Mouse (Mus musculus) ES-CJ7 (cell line): ENCODE results near the gene Polg.

ENCODE experiments used
- DNase-seq: peaks from one replicate; pipeline ENCODE4 v3.0.0; 2011; ENCODE audit warnings: low read depth, low spot score

Polg gene

GRCm38 (mm10) chr7:79502152-79503102, 36.3 kb upstream of the Polg start:
- no peak for DNase-seq

DNA sequence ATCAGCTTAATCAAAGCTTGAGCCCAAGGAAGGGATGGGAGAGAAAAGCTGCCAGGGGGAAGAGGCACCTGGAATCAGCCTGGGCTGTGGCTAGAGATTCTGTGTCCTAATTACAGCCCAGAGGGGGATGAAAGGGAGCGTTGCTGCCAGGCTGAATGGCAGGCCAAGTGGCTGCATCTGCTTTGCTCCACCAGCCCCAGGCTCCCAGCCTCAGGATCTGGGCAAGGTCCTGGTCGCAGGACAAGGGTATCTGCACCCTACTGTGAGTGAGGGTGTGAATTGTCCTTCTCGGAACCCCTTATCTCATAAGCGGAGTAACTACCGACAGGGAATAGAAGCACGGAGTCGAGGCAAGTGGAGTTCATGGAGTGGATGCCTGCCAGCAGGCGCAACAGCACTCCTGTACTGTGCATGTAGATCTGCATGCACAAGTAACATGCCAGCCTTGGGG, 35.4 kb upstream of the Polg start:
- DNase-seq: no peak

DNA sequence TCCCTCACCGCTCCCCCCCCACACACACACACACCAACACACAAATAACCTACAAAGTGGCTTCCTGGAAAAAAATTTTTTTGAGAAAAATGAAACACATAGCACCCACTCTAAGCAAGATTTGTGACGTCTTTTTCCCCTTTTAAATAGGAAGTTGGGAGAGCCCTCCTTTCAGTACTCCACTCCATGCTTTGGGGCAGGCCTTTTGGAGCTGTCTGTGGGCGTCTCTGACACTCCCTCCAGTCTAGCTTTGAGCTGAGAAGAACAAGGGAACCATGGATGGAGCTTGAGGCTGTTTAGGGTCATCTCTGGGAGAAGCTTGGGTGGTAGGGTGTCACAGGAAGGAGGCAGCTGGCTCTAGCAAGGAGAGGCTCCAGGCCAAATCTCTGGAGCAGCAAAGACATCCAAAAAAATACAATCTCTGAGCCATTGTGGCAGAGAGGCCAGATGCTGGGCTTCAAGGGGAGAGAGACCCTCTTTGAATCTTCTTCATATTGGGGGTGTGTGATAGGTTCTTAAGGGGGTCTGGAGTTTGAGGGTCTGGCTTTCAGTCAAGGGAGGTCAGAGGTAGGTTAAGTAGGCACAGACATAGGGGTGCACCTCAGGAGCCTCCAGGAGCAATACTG, 34.6 kb upstream of the Polg start:
- no peak for DNase-seq

- peak; percentile 48 for DNase-seq
These were observed 33.7 kb upstream of the Polg start for GRCm38 (mm10) chr7:79499596-79500570.

GRCm38 (mm10) chr7:79498965-79499595, 32.9 kb upstream of the Polg start:
- DNase-seq: peak; percentile 58

GRCm38 (mm10) chr7:79498356-79498755, 32.2 kb upstream of the Polg start:
- DNase-seq: no peak

- peak; percentile 81 for DNase-seq
These were observed 31.5 kb upstream of the Polg start for GRCm38 (mm10) chr7:79497701-79498115.

DNA sequence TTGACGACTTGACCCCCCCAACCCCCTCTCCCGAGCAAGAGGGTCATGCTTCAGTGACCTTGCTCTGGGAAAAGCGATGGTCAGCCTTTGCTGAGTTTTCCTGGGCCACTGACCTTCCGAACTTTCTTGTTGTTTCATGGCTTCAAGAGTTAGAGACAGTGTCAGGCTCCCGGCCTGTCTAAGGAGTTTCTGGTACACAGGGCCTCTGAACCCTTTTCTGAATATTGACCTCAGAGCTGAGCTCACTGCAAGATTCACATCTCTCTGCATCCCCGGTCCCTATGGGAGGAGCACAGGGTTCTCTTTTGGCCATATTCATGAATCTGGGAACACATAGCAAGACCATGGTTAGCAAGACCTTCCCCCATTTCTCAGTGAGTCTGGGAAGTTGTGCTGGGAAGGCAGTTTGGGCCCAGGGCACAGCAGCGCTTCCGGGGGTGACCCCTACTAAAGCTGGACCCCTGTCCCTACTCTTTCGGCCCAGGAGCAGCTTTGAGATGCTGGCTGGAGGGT, 30.7 kb upstream of the Polg start:
- DNase-seq: no peak

DNA sequence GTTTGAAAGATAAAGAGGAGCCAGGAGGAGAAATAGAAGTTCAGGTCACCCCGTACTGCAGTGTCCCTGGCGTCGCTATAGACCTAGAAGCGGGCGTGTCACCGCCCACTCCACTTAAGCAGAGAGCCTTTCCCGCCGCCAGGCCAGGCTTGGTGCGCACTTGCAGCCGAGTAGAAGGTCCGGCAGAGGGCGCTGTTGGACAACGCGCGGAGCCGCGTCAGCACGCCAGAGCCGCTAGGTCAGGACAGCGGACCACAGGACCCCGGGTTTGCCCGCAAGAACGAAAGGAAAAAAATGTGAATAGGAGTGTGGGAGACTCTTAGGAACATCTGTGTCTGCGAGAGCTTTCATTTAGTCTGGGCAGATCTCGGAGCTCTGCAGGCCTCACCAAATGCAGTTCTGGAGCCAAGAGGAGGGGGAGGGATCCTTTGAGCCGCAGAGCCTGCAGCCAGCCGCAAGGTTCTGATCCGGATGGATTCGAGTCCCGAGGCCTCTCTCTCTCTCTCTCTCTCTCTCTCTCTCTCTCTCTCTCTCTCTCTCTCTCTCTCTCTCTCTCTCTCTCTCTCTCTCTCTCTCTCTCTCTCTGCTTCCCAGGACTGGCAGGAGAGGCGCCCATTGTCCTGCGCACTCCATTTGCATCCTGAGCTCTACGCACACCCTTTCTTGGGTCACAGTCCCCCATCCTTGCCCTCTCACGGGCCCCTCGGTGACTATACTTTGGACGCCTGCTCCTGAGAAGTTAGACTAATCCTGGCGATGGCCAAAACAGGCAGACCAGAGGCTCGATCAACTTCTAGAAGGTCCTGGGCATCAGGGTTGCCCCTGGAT, 30.0 kb upstream of the Polg start:
- DNase-seq: peak; percentile 85

DNA sequence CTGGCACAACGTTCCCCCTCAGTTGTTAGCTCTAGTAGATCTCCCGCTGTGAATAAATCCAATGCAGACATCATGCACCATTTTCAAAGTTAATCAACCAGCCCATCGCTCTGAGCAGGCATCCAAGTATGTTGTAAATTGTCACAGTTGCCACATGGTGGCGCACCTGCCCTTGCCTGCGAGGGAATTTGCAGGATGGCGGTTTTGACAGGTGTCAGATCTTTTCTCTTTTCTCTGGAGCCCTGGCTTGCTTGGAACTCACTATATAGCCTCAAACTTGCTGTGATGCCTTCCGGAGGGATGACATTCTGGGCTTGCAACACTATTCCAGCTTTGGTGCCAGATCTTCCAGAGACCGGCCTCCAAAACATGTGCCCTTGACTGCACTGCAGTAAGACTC, 27.8 kb upstream of the Polg start:
- DNase-seq: peak; percentile 69

DNA sequence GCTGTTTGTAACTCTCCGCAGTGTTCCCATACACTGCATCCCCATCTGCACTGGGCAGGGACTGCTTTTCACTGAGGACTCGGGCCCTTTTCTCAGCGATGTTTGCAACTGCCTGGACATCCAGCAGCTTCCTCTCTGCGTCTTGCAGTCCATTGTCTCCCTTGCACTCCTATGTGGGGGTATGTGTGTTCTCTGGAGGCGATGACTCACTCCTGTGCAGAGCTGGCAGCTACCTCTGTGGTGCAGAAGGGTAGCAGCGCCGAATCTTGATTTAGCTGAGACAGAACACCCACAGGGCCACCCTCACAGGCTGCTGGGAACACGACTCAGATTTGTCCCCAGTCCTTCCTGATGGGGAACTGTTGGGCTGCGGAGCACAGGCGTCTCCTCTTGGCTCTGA, 20.4 kb upstream of the Polg start:
- DNase-seq: no peak

GRCm38 (mm10) chr7:79474831-79475399, 8.8 kb upstream of the Polg start:
- no peak for DNase-seq

GRCm38 (mm10) chr7:79473496-79474194, 7.5 kb upstream of the Polg start:
- DNase-seq: no peak

DNA sequence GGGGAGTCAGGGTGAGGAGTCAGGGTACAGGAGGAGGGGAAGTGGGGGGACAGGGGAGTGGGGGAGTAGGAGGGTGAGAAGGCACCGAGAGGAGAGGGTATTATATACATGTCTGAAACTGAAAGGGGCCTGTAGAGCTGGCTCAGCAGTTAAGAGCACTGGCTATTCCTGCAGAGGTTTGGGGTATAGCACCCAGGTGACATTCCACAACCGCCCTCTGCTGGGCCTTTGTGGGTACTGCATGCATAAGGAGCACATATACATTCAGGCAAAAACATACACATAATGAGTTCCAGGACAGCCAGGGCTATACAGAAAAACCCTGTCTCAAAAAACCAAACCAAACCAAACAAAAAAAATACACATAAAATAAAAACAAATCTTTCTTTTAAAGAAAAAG, 6.6 kb upstream of the Polg start:
- peak; percentile 77 for DNase-seq

DNA sequence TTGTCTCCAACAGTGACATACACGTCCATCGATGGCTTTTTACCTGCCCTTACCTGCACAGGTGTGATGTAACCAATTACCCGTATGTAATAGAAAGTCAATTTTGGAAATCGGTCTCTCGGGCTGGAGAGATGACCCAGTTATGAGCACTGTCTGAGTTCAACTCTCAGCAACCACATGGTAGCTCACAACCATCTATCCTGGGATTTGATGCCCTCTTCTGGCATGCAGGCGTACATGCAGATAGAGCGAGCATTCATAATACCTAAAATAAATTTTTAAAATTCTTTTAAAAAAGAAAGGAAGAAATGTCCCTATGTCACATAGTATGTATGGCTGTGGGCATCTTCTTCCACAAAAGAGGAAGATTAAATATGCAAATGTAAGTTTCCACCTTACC, 5.3 kb upstream of the Polg start:
- DNase-seq: peak; percentile 43

- DNase-seq: no peak
These were observed 4.6 kb upstream of the Polg start for GRCm38 (mm10) chr7:79470718-79471117.

DNA sequence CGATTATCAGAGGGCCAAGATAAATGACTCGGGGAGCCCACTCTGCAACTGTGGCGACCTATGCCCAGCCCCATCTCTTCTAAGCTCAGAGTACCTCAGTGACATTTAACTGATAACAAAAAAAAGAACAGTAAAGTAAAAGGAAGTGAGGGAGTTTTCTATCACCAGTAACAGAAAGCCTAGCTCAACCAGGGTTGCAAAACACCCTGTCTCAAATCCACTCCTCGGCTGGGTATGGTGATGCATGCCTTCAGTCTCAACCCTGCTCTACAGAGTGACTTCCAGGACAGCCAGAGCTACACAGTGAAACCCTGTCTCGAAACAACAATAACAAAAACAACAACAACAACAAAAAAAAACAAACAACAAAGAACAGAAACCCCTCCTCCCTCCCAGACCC, 3.6 kb upstream of the Polg start:
- DNase-seq: no peak

DNA sequence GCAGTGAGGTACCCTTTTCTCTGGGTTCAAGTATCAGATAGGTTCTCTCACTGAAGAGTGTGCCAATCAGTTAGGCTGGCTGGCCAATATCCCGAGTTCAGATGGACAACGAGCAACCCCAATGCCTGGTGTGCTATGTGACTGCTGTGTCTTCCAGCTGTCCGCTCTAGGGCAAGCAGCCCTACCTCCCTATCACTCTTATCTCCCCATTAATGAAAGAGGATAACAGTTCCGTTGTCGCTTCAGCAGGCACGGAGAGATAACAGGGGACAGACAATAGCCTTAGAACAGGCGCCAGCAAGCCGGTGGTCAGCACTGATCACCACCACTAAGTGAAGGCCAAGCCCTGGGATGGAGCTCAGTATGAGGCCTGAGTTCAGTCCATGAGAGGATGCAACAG, 2.8 kb upstream of the Polg start:
- no peak for DNase-seq

GRCm38 (mm10) chr7:79467951-79468350, 1.8 kb upstream of the Polg start:
- no peak for DNase-seq
